Mouse (Mus musculus): ENCODE data around the gene Ada. TPM values are rescaled to one million over a fixed set of nuclear protein-coding genes. Genes with fewer than 3 reads are reported as not detected.

Gene Ada
- total and polyA plus RNA-seq, 3 experiments = 18.0 to 24.0 (median 19.9) TPM

DNA sequence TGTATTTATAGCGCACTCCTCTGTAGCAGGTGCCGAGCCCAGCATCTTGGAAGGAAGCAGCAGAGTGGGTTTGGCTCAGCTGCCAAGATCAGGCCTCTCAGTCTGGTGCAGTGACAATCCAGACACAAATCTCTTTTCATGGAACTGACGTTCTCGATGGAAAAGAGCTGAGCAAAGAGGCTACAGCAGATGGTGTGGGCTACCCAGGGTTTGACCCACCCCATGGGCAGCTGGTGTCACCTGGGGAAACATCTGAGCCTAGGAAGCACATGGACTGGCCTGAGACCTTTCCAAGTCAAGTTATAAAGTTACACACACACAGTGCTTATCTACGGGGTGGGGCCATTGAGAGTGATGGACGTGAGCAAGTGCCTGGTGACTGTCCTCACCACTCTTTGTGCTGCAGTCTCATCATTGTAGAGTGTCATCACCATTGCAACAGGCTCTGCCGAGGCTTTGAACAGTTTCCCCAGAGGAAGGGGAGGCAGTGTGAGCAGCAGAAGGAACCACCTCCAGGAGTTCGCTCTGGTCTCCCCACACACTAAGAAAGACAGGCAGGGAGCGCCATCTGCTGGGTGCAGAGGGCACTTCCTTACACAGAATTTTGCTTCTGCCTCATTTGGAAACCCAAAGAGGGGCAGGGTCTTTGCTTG, 31.0 kb downstream of the Ada start (continued):
- TF ChIP-seq BHLHE40 (IDR thresholded peaks at IDR 0.05; ENCODE audit: low read depth, low read length) (no peak), POLR2A (IDR thresholded peaks at IDR 0.05; ENCODE audit: low read depth, low read length) (no peak; the same call in 1 of the 2 replicates), MAFK (IDR thresholded peaks at IDR 0.05; ENCODE audit: insufficient replicate concordance, low read length) (no peak), RCOR1 (conservative IDR thresholded peaks at IDR 0.05; ENCODE audit: low read depth, low read length) (no peak), ZC3H11A (IDR thresholded peaks at IDR 0.05; ENCODE audit: low read depth, low read length) (peak; percentile 83), CTCF (conservative IDR thresholded peaks at IDR 0.05 in 1 of 2, IDR thresholded peaks at IDR 0.05 in 1 of 2; ENCODE audit: low read depth in 2 of 2, low read length in 2 of 2) (peak; percentile 74 to 92), EP300 (IDR thresholded peaks at IDR 0.05; ENCODE audit: low read length) (no peak), ZNF384 (IDR thresholded peaks at IDR 0.05; ENCODE audit: low read depth, low read length) (no peak)

DNA sequence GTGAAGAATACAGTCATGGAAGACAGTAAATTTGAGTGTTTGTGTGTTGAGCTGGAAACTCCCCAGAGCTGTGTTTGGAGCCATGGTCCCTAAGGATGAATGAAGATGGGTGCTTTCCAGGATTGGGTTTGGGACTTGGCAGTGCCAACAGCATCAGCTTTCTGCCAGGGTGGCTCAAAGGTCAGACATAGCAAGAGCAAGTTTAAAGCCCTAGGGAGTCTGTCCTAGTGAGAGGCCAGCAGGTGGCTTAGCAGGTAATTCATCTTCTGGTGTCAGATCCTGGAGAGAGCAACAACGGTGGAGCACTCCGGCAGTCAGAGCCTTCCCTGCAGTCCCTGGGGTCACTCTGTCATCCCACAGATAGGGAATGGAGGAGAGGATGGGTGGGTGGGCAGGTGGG, 31.5 kb downstream of the Ada start:
- Histone ChIP-seq H3K36me3 (replicated peaks in 1 of 2; ENCODE audit: control insufficient read depth in 1 of 2, insufficient read depth in 1 of 2, low read length in 1 of 2) (peaks cover 35 to 90% of the 10 kb centered on the region in 2 experiments), H3K27ac (ENCODE audit: insufficient read depth, low read depth) (peak overlapping the region; percentile 69), H3K9ac (ENCODE audit: insufficient read depth, low read depth) (no peak overlapping the region), H3K79me2 (replicated peaks; ENCODE audit: control insufficient read depth, extremely low read depth, insufficient read depth, poor library complexity, severe bottlenecking) (peaks cover 59% of the 10 kb centered on the region), H3K4me2 (ENCODE audit: insufficient read depth, low read depth, poor library complexity, severe bottlenecking) (peak overlapping the region; percentile 2; the same call in 1 of the 2 replicates), H3K27me3 (replicated peaks) (no peaks in the 10 kb centered on the region), H3K4me3 (replicated peaks in 1 of 3; ENCODE audit: low read depth in 2 of 3, low read length in 2 of 3, poor library complexity in 1 of 3) (no peak overlapping the region), H3K4me1 (ENCODE audit: control insufficient read depth in 1 of 2, insufficient read depth in 2 of 2) (peaks cover 33 to 62% of the 10 kb centered on the region in 2 experiments), H3K9me3 (replicated peaks; ENCODE audit: low read length) (no peaks in the 10 kb centered on the region)
- dilution Hi-C loops (cut with MboI; ENCODE audit: extremely low pct_ligation_motif_present, extremely low pct_unique_long_range_greater_than_20kb, low sequenced_read_pairs) (no loop called here), in situ Hi-C loops (cut with MboI; ENCODE audit: low pct_ligation_motif_present, low pct_unique_long_range_greater_than_20kb, low sequenced_read_pairs) (loop anchor here (5.0 kb wide), 2 partner anchors 71 to 111 kb away; partner anchors contain the start of gene Serinc3)
- DNase-seq (ENCODE audit: extremely low read depth) = no peak
- TF ChIP-seq CTCF (conservative IDR thresholded peaks at IDR 0.05 in 1 of 2, IDR thresholded peaks at IDR 0.05 in 1 of 2; ENCODE audit: low read depth in 2 of 2, low read length in 2 of 2) (no peak; a peak in 1 of 4 replicates), MXI1 (IDR thresholded peaks at IDR 0.05; ENCODE audit: low read depth, low read length) (no peak), MAZ (IDR thresholded peaks at IDR 0.05; ENCODE audit: low read depth, low read length) (no peak), EP300 (IDR thresholded peaks at IDR 0.05; ENCODE audit: low read length) (no peak), UBTF (IDR thresholded peaks at IDR 0.05; ENCODE audit: low read depth, low read length) (no peak), MAX (IDR thresholded peaks at IDR 0.05; ENCODE audit: low read length) (0 out of 2 replicates have a peak, but pooled peaks have one; percentile 8), SIN3A (IDR thresholded peaks at IDR 0.05; ENCODE audit: low read length) (0 out of 2 replicates have a peak, but pooled peaks have one; percentile 28), USF1 (IDR thresholded peaks at IDR 0.05; ENCODE audit: low read depth, low read length) (no peak), ZMIZ1 (IDR thresholded peaks at IDR 0.05; ENCODE audit: low read depth, low read length) (no peak), MEF2A (IDR thresholded peaks at IDR 0.05; ENCODE audit: borderline replicate concordance, low read depth, low read length) (peak; percentile 17; the same call in 1 of the 2 replicates), HCFC1 (IDR thresholded peaks at IDR 0.05; ENCODE audit: low read depth, low read length) (no peak), JUND (conservative IDR thresholded peaks at IDR 0.05; ENCODE audit: low read depth, low read length) (no peak), KAT2A (IDR thresholded peaks at IDR 0.05; ENCODE audit: insufficient replicate concordance, low read length) (no peak), IRF4 (IDR thresholded peaks at IDR 0.05; ENCODE audit: low read depth, low read length) (0 out of 2 replicates have a peak, but pooled peaks have one; percentile 6), RAD21 (IDR thresholded peaks at IDR 0.05; ENCODE audit: low read depth, low read length) (no peak), SMC3 (IDR thresholded peaks at IDR 0.05; ENCODE audit: low read depth, low read length) (no peak; the same call in 1 of the 2 replicates), ZNF384 (IDR thresholded peaks at IDR 0.05; ENCODE audit: low read depth, low read length) (no peak), PAX5 (IDR thresholded peaks at IDR 0.05; ENCODE audit: low read length) (no peak), JUN (IDR thresholded peaks at IDR 0.05; ENCODE audit: insufficient read depth, low read depth, low read length) (no peak), ETS1 (conservative IDR thresholded peaks at IDR 0.05; ENCODE audit: low read depth, low read length) (no peak), ELF1 (IDR thresholded peaks at IDR 0.05; ENCODE audit: low read depth, low read length) (no peak)

All from CH12.LX (cell line).